Mouse (Mus musculus) forebrain, embryonic 12.5 days (tissue): Measurements from ENCODE around the gene Synpo2l. TPM values are rescaled to one million over a fixed set of nuclear protein-coding genes. Genes with fewer than 3 reads are reported as not detected.
A peak's percentile ranks its signal among the peaks of the same experiment; 100 is the strongest.
"Not testable (repeated sequence)": the region's sequence is repeated elsewhere in the genome, so short reads cannot be mapped to it uniquely, and the experiment has no call there.

ENCODE experiments used
- ATAC-seq: fragments of 200-750 bp; cut with Nextera tagmentation; 2 replicates; pipeline ENCODE4 v1.8.0; 2017; ENCODE audit warnings: moderate TSS enrichment; ENCODE audit not compliant: low FRiP score
- H3K27ac ChIP-seq: fragments of 300-500 bp; sonication (generic); 2 replicates; pipeline ENCODE4 v1.5.1; 2016; ENCODE audit warnings: mild to moderate bottlenecking
- H3K27me3 ChIP-seq: fragments of 300-500 bp; sonication (generic); 2 replicates; pipeline ENCODE4 v1.6.1; 2016; ENCODE audit warnings: mild to moderate bottlenecking
- H3K36me3 ChIP-seq: fragments of 300-500 bp; sonication (generic); replicated peaks from 2 replicates; pipeline ENCODE4 v1.6.1; 2016; ENCODE audit warnings: mild to moderate bottlenecking
- H3K4me1 ChIP-seq: fragments of 300-500 bp; sonication (generic); 2 replicates; pipeline ENCODE4 v1.6.1; 2016
- H3K4me2 ChIP-seq: fragments of 300-500 bp; sonication (generic); 2 replicates; pipeline ENCODE4 v1.6.1; 2016; ENCODE audit warnings: mild to moderate bottlenecking, moderate library complexity
- H3K4me3 ChIP-seq: fragments of 300-500 bp; sonication (generic); replicated peaks from 2 replicates; pipeline ENCODE4 v1.5.1; 2016; ENCODE audit warnings: mild to moderate bottlenecking
- H3K9ac ChIP-seq: fragments of 300-500 bp; sonication (generic); 2 replicates; pipeline ENCODE4 v1.6.1; 2016; ENCODE audit warnings: mild to moderate bottlenecking
- H3K9me3 ChIP-seq: fragments of 300-500 bp; sonication (generic); 2 replicates; pipeline ENCODE4 v1.6.1; 2016
- WGBS: fragments of 180-500 bp; shearing (Covaris S2); methylation state at CpG from one replicate; pipeline ENCODE4 v1.1.7; 2016; 5-methylcytosine and 5-hydroxymethylcytosine counted together
- polyA plus RNA-seq: library from polyadenylated mRNA; unstranded; fragments of >200 nt; fragmentation: Nextera tagmentation; extraction: Ambion mirVana; gene quantifications from 2 replicates; pipeline ENCODE4 v1.2.1, GENCODE M21; 2016

The Synpo2l gene
- polyA plus RNA-seq, result 0.24 and 0.50 TPM in 2 replicates

- H3K27me3 ChIP-seq, result peaks cover 44% of the 10 kb centered on the region
- 91% methylated on average over 8 of the region's 8 CpGs for WGBS
- no peaks in the 10 kb centered on the region for H3K36me3 ChIP-seq
- H3K4me3 ChIP-seq, result no peak within 1 kb of the TSS
- ATAC-seq, result no peak
- H3K9me3 ChIP-seq, result no peaks in the 10 kb centered on the region
- H3K4me1 ChIP-seq, result no peaks in the 10 kb centered on the region
- H3K9ac ChIP-seq, result no peak within 1 kb of the TSS
- no peak within 1 kb of the TSS for H3K27ac ChIP-seq
- no peak within 1 kb of the TSS for H3K4me2 ChIP-seq
Measured at GRCm38 (mm10) chr14:20668154-20668810, at the start of gene Synpo2l. Synpo2l (minus strand) TSS chr14:20668354.

GRCm38 (mm10) chr14:20713832-20714231 is 45.7 kb upstream of the Synpo2l start:
- no peak overlapping the region for H3K9ac ChIP-seq
- H3K9me3 ChIP-seq, result no peaks in the 10 kb centered on the region
- H3K4me2 ChIP-seq, result no peak overlapping the region
- peaks cover 9% of the 10 kb centered on the region for H3K4me1 ChIP-seq
- no peak overlapping the region for H3K4me3 ChIP-seq
- H3K27ac ChIP-seq, result no peak overlapping the region
- peaks cover 91% of the 10 kb centered on the region for H3K36me3 ChIP-seq
- H3K27me3 ChIP-seq, result no peaks in the 10 kb centered on the region
- no peak; the same call in 1 of the 2 replicates for ATAC-seq
- WGBS, result 88% methylated on average over 11 of the region's 11 CpGs

GRCm38 (mm10) chr14:20708239-20708638 is 40.1 kb upstream of the Synpo2l start:
- Histone ChIP-seq H3K4me1 (peaks cover 21% of the 10 kb centered on the region), H3K27me3 (no peaks in the 10 kb centered on the region), H3K9ac (peak overlapping the region; percentile 99), H3K9me3 (no peaks in the 10 kb centered on the region), H3K27ac (peak overlapping the region; percentile 85; the same call in 1 of the 2 replicates), H3K36me3 (peaks cover 50% of the 10 kb centered on the region), H3K4me3 (peak overlapping the region; percentile 97), H3K4me2 (peak overlapping the region; percentile 88)
- ATAC-seq, result no peak
- 11% methylated on average over 10 of the region's 10 CpGs for WGBS

GRCm38 (mm10) chr14:20707201-20708190 is 39.3 kb upstream of the Synpo2l start, which contains the start of gene Zswim8:
Zswim8 (plus strand) TSS chr14:20707552.
- H3K4me1 ChIP-seq, result peaks cover 21% of the 10 kb centered on the region
- no peaks in the 10 kb centered on the region for H3K9me3 ChIP-seq
- peak; percentile 94 for ATAC-seq
- under 1% methylated on average over 80 of the region's 80 CpGs for WGBS
- H3K27ac ChIP-seq, result peak within 1 kb of the TSS; percentile 85
- H3K4me3 ChIP-seq, result peak within 1 kb of the TSS; percentile 97
- peak within 1 kb of the TSS; percentile 88 for H3K4me2 ChIP-seq
- peak within 1 kb of the TSS; percentile 99 for H3K9ac ChIP-seq
- no peaks in the 10 kb centered on the region for H3K27me3 ChIP-seq
- peaks cover 42% of the 10 kb centered on the region for H3K36me3 ChIP-seq

GRCm38 (mm10) chr14:20703461-20703860 is 35.3 kb upstream of the Synpo2l start:
- Histone ChIP-seq H3K4me2 (peak overlapping the region; percentile 70), H3K36me3 (peaks cover 19% of the 10 kb centered on the region), H3K9ac (peak overlapping the region; percentile 83), H3K4me1 (peaks cover 39% of the 10 kb centered on the region), H3K27ac (peak overlapping the region; percentile 93), H3K4me3 (peak overlapping the region; percentile 80)
- 13% methylated on average over 8 of the region's 8 CpGs for WGBS
- not testable (repeated sequence) for ATAC-seq, H3K9me3 ChIP-seq, H3K27me3 ChIP-seq

- peak; percentile 75 for ATAC-seq
- H3K9ac ChIP-seq, result peak within 1 kb of the TSS; percentile 83
- H3K4me3 ChIP-seq, result peak within 1 kb of the TSS; percentile 80
- H3K4me2 ChIP-seq, result peak within 1 kb of the TSS; percentile 70
- no peaks in the 10 kb centered on the region for H3K9me3 ChIP-seq
- H3K4me1 ChIP-seq, result peaks cover 42% of the 10 kb centered on the region
- H3K27me3 ChIP-seq, result no peaks in the 10 kb centered on the region
- peaks cover 24% of the 10 kb centered on the region for H3K36me3 ChIP-seq
- WGBS, result under 1% methylated on average over 61 of the region's 61 CpGs
- H3K27ac ChIP-seq, result peak within 1 kb of the TSS; percentile 93
Measured at GRCm38 (mm10) chr14:20702741-20703381, 34.7 kb upstream of the Synpo2l start, which contains the start of gene Chchd1. Chchd1 (plus strand) TSS chr14:20703006.

GRCm38 (mm10) chr14:20702096-20702740 is 34.1 kb upstream of the Synpo2l start:
- Histone ChIP-seq H3K9ac (peak overlapping the region; percentile 83), H3K36me3 (peaks cover 24% of the 10 kb centered on the region), H3K4me2 (peak overlapping the region; percentile 70), H3K4me1 (peaks cover 47% of the 10 kb centered on the region), H3K27ac (peak overlapping the region; percentile 93), H3K27me3 (no peaks in the 10 kb centered on the region), H3K4me3 (peak overlapping the region; percentile 80), H3K9me3 (no peaks in the 10 kb centered on the region)
- WGBS, result 17% methylated on average over 15 of the region's 15 CpGs
- ATAC-seq, result peak; percentile 3; the same call in 1 of the 2 replicates

- peak overlapping the region; percentile 83; the same call in 1 of the 2 replicates for H3K9ac ChIP-seq
Measured at GRCm38 (mm10) chr14:20701554-20701953, 33.4 kb upstream of the Synpo2l start.

GRCm38 (mm10) chr14:20700362-20700761 is 32.2 kb upstream of the Synpo2l start:
- peaks cover 21% of the 10 kb centered on the region for H3K36me3 ChIP-seq
- H3K27ac ChIP-seq, result no peak overlapping the region
- no peak overlapping the region; the same call in 1 of the 2 replicates for H3K4me2 ChIP-seq
- peaks cover 64% of the 10 kb centered on the region for H3K4me1 ChIP-seq
- H3K27me3 ChIP-seq, result no peaks in the 10 kb centered on the region
- no peak overlapping the region for H3K4me3 ChIP-seq
- no peaks in the 10 kb centered on the region for H3K9me3 ChIP-seq
- no peak overlapping the region for H3K9ac ChIP-seq
- no peak for ATAC-seq
- WGBS, result 91% methylated on average over 3 of the region's 3 CpGs

More at GRCm38 (mm10) chr14:20701554-20701953, 33.4 kb upstream of the Synpo2l start:
- Histone ChIP-seq H3K36me3 (peaks cover 24% of the 10 kb centered on the region), H3K9me3 (no peaks in the 10 kb centered on the region), H3K4me3 (peak overlapping the region; percentile 80), H3K27ac (no peak overlapping the region), H3K27me3 (no peaks in the 10 kb centered on the region), H3K4me2 (peak overlapping the region; percentile 70), H3K4me1 (peaks cover 53% of the 10 kb centered on the region)
- no peak for ATAC-seq
- 90% methylated on average over 8 of the region's 8 CpGs for WGBS

- 92% methylated on average over 2 of the region's 2 CpGs for WGBS
Measured at GRCm38 (mm10) chr14:20698515-20698914, 30.4 kb upstream of the Synpo2l start.

GRCm38 (mm10) chr14:20696986-20697385 is 28.8 kb upstream of the Synpo2l start:
- H3K9me3 ChIP-seq, result no peaks in the 10 kb centered on the region
- peaks cover 31% of the 10 kb centered on the region for H3K36me3 ChIP-seq
- WGBS, result 6% methylated on average over 1 of the region's 1 CpGs
- peak overlapping the region; percentile 9; the same call in 1 of the 2 replicates for H3K27ac ChIP-seq
- H3K4me2 ChIP-seq, result peak overlapping the region; percentile 68
- H3K4me1 ChIP-seq, result peaks cover 62% of the 10 kb centered on the region
- ATAC-seq, result no peak
- peak overlapping the region; percentile 81 for H3K4me3 ChIP-seq
- no peaks in the 10 kb centered on the region for H3K27me3 ChIP-seq
- H3K9ac ChIP-seq, result peak overlapping the region; percentile 85

More at GRCm38 (mm10) chr14:20698515-20698914, 30.4 kb upstream of the Synpo2l start:
- no peak for ATAC-seq
- 0 out of 2 replicates have a peak overlapping the region, but pooled peaks have one; percentile 68 for H3K4me2 ChIP-seq
- no peaks in the 10 kb centered on the region for H3K27me3 ChIP-seq
- no peak overlapping the region for H3K4me3 ChIP-seq
- H3K4me1 ChIP-seq, result peaks cover 65% of the 10 kb centered on the region
- no peak overlapping the region for H3K27ac ChIP-seq
- H3K36me3 ChIP-seq, result peaks cover 16% of the 10 kb centered on the region
- H3K9ac ChIP-seq, result no peak overlapping the region
- no peaks in the 10 kb centered on the region for H3K9me3 ChIP-seq
